Mouse (Mus musculus): ENCODE data around the gene Gse1. TPM values are rescaled to one million over a fixed set of nuclear protein-coding genes. Genes with fewer than 3 reads are reported as not detected.

Gse1 gene
- polyA plus RNA-seq, 1 experiment = 52.4 TPM

DNA sequence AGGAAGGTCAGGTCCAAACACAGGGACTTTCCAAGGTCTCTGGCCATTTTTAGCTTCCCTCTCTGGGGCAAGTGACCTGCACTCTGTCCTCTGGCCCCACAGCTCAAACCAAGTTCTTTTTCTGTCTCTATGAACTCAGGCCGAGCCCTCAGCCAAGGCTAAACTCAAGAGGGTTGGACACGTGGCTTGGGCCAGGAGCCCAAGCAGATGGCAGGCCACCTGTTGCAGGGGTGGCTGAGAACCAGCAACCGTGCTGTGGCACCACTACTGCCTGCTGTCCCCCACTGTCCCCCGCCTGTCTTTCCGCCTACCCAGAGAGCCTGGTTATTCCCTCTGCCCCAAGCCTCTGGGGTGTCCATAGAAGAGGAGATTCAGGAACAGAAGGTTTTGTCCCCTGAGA is 14.3 kb upstream of the Gse1 start:
- TF ChIP-seq POLR2A (IDR thresholded peaks at IDR 0.05; ENCODE audit: borderline replicate concordance, insufficient read depth, low read length) (no peak), CTCF (IDR thresholded peaks at IDR 0.05; ENCODE audit: borderline replicate concordance, insufficient read depth, low read depth, low read length) (no peak)
- H3K27ac ChIP-seq (ENCODE audit: insufficient read depth, low read length) = no peak overlapping the region
- H3K4me3 ChIP-seq (replicated peaks; ENCODE audit: insufficient read depth, low read depth, low read length) = no peak overlapping the region
- peaks cover 18% of the 10 kb centered on the region for H3K4me1 ChIP-seq (ENCODE audit: control insufficient read depth, insufficient read depth, low read length)
- whole genome bisulfite sequencing = 4% methylated on average over 5 of the region's 5 CpGs
- H3K27me3 ChIP-seq (ENCODE audit: control insufficient read depth, insufficient read depth, low read length) = no peaks in the 10 kb centered on the region
- DNase-seq = peak; percentile 95 to 96

DNA sequence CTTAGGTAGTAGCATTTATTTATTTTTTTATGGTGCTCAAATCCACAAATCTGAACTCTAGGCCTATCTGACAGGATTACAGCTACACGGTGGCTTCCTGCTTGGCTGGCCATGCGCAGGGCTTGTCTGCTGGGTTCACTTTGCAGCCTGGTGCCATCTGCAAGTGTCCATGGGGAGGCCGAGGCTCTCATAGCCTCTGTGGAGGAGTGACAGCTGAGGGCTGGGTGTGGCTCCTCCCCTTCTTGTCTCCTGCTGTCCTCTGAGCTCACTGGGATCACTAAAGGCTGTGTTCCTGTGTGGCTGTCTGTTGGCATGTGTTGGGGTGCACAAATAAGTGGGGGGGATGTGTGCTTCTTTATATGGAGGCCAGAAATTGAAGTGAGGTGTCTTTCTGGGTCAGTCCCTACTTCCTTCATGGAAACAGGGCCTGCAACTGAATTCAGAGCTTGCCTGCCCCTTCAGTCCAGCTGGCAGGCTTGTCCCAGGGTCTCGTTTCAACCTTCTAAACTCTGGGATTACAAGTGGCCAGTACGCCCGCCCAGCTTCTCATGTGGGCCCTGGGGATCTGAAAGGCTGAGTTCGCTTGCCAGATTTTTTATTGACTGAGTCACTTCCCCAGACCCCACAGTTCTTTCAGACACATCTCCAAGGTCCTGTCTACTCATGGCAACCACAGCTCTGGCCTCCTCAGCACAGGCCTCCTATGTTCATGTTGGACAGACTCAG is 12.7 kb upstream of the Gse1 start:
- peak; percentile 38 to 54 for DNase-seq
- peaks cover 18% of the 10 kb centered on the region for H3K4me1 ChIP-seq (ENCODE audit: control insufficient read depth, insufficient read depth, low read length)
- no peak for TF ChIP-seq POLR2A (IDR thresholded peaks at IDR 0.05; ENCODE audit: borderline replicate concordance, insufficient read depth, low read length)
- TF ChIP-seq CTCF (IDR thresholded peaks at IDR 0.05; ENCODE audit: borderline replicate concordance, insufficient read depth, low read depth, low read length) = no peak
- 60% methylated on average over 7 of the region's 7 CpGs for WGBS
- H3K27ac ChIP-seq (ENCODE audit: insufficient read depth, low read length) = no peak overlapping the region
- H3K4me3 ChIP-seq (replicated peaks; ENCODE audit: insufficient read depth, low read depth, low read length) = no peak overlapping the region
- H3K27me3 ChIP-seq (ENCODE audit: control insufficient read depth, insufficient read depth, low read length) = no peaks in the 10 kb centered on the region

DNA sequence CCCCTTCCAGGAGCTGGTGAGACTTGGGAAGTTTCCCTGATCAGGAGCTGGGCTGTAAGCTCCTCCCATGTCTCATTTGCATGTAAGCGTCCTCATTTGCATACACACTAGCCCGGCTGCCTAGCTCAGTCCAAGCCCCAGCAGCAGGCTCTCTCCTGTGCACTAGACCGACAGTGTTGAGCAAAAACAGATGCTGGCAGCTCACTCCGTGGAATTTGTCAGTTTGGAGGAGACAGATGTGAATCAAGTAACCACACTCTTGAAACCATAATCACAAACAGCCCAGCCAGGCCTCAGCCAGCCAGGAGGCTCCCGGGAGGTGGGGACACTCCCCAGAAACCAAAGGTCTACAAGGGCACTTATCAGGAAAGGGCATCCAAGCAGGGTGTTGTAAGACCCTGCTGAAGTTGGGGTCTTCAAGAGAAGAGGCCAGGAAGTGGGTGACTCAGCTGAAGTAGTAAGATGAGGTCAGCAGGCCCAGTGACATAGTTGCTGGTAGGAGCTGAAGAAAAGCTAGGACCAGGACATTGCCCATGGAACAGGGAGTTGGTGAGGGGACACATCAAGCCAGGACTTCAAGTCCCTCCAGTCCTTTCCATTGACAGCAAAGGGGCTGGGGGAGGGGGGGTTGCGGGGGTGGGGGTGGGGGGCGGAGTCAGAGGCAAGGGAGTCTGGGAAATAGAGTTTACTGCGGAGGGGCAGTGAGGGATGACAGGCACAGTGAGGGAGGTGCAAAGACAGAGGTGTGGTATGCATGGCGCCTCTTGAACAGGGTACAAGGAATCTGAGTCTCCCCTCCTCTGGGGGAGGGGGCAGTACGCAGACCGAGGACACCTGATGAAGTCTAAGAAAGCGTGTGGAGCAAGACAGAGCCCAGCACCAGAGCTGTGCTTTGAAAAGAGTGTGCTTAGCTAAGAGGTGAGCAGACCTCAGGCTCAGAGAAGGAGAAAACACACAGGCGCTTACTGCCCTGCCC is 11.1 kb upstream of the Gse1 start:
- no peak for DNase-seq
- Histone ChIP-seq H3K27ac (ENCODE audit: insufficient read depth, low read length) (no peak overlapping the region), H3K27me3 (ENCODE audit: control insufficient read depth, insufficient read depth, low read length) (no peaks in the 10 kb centered on the region), H3K4me3 (replicated peaks; ENCODE audit: insufficient read depth, low read depth, low read length) (no peak overlapping the region), H3K4me1 (ENCODE audit: control insufficient read depth, insufficient read depth, low read length) (peaks cover 18% of the 10 kb centered on the region)
- 70% methylated on average over 12 of the region's 13 CpGs for WGBS
- TF ChIP-seq CTCF (IDR thresholded peaks at IDR 0.05; ENCODE audit: borderline replicate concordance, insufficient read depth, low read depth, low read length) = no peak

DNA sequence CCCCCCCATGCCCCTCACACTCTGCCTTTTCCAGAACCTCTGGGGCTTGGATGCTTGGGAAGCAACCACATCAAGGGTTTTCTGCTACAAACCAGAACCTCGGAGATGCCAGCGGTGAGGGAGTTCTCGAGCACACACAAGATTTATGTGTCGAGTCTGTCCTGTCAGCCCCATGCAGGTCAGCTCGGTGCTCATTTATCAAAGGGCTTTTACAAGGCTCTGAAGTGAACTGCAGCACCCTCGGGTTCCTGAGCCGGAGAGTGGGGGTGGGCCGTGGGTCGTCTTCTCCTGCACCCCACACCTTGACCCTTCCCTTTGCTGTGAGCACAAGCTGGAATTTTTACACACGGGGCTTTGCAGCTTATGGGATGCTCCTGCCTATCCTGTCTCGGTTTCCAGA is 5.7 kb upstream of the Gse1 start:
- 90% methylated on average over 11 of the region's 11 CpGs for WGBS

DNA sequence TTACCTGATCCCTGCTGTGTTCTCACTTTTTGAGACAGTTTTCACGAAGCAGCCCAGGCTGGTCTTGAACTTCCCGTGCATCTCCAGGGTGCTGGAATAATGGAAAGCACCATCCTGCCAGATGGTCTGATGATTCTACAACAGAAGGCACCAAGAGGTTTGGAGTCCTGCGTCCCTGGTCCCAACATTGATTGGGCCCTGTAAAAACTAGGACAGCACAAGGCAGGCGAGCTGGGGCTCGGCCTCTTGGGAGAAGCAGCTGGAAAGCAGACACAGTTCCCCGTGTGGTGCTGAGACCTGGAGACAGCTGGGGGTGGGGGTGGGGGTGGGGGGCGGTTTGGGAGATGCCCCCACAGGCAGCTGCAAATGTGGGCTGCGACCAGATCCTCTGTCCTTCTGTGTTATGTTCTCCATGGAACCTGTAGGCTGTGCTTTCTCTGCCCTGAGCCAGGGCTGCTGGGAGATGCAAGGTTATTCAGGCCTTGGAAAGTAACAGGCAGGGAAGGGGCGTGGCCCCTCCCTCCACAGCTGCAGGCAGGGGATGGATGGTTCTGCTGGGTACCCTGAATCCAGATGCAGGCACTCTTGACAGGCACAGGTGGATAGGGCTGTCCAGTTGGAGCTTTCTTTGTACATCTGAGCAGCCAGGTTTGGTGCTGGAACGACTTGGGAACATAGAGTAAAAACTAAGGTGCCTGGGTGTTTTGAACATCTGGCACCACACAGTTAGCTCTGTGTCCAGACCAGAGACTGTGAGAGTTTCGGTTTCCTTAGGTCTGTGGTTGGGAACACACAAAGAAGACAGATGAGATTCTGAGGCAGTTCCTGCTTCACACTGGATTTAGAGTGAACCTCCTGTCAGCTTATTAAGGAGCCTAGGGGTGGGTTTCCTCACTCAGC is 3.5 kb upstream of the Gse1 start:
- Histone ChIP-seq H3K27ac (ENCODE audit: insufficient read depth, low read length) (no peak overlapping the region), H3K4me3 (replicated peaks; ENCODE audit: insufficient read depth, low read depth, low read length) (no peak overlapping the region), H3K27me3 (ENCODE audit: control insufficient read depth, insufficient read depth, low read length) (no peaks in the 10 kb centered on the region), H3K4me1 (ENCODE audit: control insufficient read depth, insufficient read depth, low read length) (no peaks in the 10 kb centered on the region; the same call in 1 of the 2 replicates)
- 68% methylated on average over 10 of the region's 11 CpGs for WGBS
- TF ChIP-seq CTCF (IDR thresholded peaks at IDR 0.05; ENCODE audit: borderline replicate concordance, insufficient read depth, low read depth, low read length) (no peak), POLR2A (IDR thresholded peaks at IDR 0.05; ENCODE audit: borderline replicate concordance, insufficient read depth, low read length) (no peak)
- no peak for DNase-seq

More for the DNA sequence above, 5.7 kb upstream of the Gse1 start:
- no peak for DNase-seq
- no peak overlapping the region for H3K4me3 ChIP-seq (replicated peaks; ENCODE audit: insufficient read depth, low read depth, low read length)
- no peak overlapping the region for H3K27ac ChIP-seq (ENCODE audit: insufficient read depth, low read length)
- no peak for TF ChIP-seq POLR2A (IDR thresholded peaks at IDR 0.05; ENCODE audit: borderline replicate concordance, insufficient read depth, low read length)
- TF ChIP-seq CTCF (IDR thresholded peaks at IDR 0.05; ENCODE audit: borderline replicate concordance, insufficient read depth, low read depth, low read length) = no peak
- no peaks in the 10 kb centered on the region for H3K27me3 ChIP-seq (ENCODE audit: control insufficient read depth, insufficient read depth, low read length)
- no peaks in the 10 kb centered on the region; the same call in 1 of the 2 replicates for H3K4me1 ChIP-seq (ENCODE audit: control insufficient read depth, insufficient read depth, low read length)

DNA sequence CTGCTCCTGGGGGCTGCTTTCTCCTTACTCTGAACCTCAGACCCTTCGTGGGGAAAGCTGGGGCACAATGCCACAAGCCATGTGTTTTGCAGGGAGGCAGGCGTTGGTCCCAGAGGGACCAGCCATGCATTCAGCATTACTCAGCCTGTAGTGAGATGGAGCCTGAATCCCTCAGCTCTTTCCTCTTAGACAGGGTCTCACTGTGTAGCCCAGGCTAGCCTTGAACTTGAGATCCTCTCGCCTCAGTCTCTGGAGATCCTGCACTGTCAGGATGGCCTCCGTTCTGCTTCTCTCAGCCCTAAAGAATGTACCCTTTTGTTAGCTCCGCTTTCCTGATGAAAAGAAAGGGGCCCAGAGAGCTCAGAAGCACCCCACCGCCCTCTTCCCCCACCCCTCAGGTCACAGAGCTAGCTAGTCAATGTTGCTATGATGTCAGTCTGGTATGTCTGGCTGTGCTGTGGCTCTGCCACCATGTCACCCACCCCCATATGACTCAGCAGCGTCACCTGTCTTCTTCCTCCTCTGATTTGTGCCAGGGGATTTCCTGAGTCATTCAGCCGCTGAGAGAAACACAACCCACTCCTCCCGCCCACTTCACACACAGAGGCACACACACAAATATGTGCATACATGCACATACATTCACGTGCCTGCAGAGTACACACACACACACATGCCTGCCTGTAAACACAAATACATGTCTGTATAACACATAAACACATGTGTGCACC is 2.7 kb upstream of the Gse1 start:
- TF ChIP-seq POLR2A (IDR thresholded peaks at IDR 0.05; ENCODE audit: borderline replicate concordance, insufficient read depth, low read length) (no peak), CTCF (IDR thresholded peaks at IDR 0.05; ENCODE audit: borderline replicate concordance, insufficient read depth, low read depth, low read length) (no peak)
- 70% methylated on average over 10 of the region's 10 CpGs for WGBS
- no peak for DNase-seq
- Histone ChIP-seq H3K27ac (ENCODE audit: insufficient read depth, low read length) (no peak overlapping the region), H3K4me3 (replicated peaks; ENCODE audit: insufficient read depth, low read depth, low read length) (no peak overlapping the region), H3K4me1 (ENCODE audit: control insufficient read depth, insufficient read depth, low read length) (no peaks in the 10 kb centered on the region; the same call in 1 of the 2 replicates), H3K27me3 (ENCODE audit: control insufficient read depth, insufficient read depth, low read length) (no peaks in the 10 kb centered on the region)

All from cerebellum, adult 2 months (tissue).